Mouse (Mus musculus) hematopoietic stem cell, adult 5-6 weeks (primary cell): ENCODE results near the gene Snap29. TPM values are rescaled to one million over a fixed set of nuclear protein-coding genes. Genes with fewer than 3 reads are reported as not detected.

Experiments
- ATAC-seq, 2 experiments: fragments of 125-278 bp in 1 of 2; replicated peaks in 1 of 2; 2 replicates each; pipeline ENCODE4 v1.8.0; 2016 to 2017; ENCODE audit warnings: inconsistent platforms in 2 of 2, mild to moderate bottlenecking in 2 of 2, moderate number of reproducible peaks in 2 of 2, low read depth in 1 of 2, moderate TSS enrichment in 1 of 2; ENCODE audit not compliant: low FRiP score in 2 of 2, poor library complexity in 2 of 2, severe bottlenecking in 2 of 2, insufficient read depth in 1 of 2, low TSS enrichment in 1 of 2
- total RNA-seq: library from RNA; stranded (forward); fragments of 172-1452, 232-1000 nt; gene quantifications from 2 replicates; pipeline ENCODE4 v1.2.3, GENCODE M21; 2017

The Snap29 gene
- 19.8 and 23.1 TPM in 2 replicates for total RNA-seq

- peak; percentile 97 for ATAC-seq
Measured at GRCm38 (mm10) chr16:17405736-17406443, at the start of gene Snap29, which contains the start of gene Pi4ka. Gene Snap29 (plus strand): TSS chr16:17405986. Gene Pi4ka (minus strand): TSS chr16:17406314.

- ATAC-seq: no peak
Measured at GRCm38 (mm10) chr16:17356031-17356430, 49.8 kb upstream of the Snap29 start.

GRCm38 (mm10) chr16:17358787-17359186, 47.0 kb upstream of the Snap29 start:
- no peak for ATAC-seq

- no peak for ATAC-seq
Measured at GRCm38 (mm10) chr16:17382306-17382705, 23.5 kb upstream of the Snap29 start.

- ATAC-seq: no peak
Measured at GRCm38 (mm10) chr16:17383594-17384326, 22.0 kb upstream of the Snap29 start.

- no peak for ATAC-seq
Measured at GRCm38 (mm10) chr16:17392784-17393183, 13.0 kb upstream of the Snap29 start.

GRCm38 (mm10) chr16:17402855-17403254, 2.9 kb upstream of the Snap29 start:
- no peak; a peak in 1 of 4 replicates for ATAC-seq

GRCm38 (mm10) chr16:17405271-17405696, 502 bp upstream of the Snap29 start:
- ATAC-seq: peak; percentile 24 to 46; a peak in 3 of 4 replicates

- ATAC-seq: no peak
Measured at GRCm38 (mm10) chr16:17406512-17407231, 886 bp downstream of the Snap29 start.

- ATAC-seq: no peak
Measured at GRCm38 (mm10) chr16:17409046-17409445, 3.3 kb downstream of the Snap29 start.

- ATAC-seq: no peak
Measured at GRCm38 (mm10) chr16:17410209-17410608, 4.4 kb downstream of the Snap29 start.

- no peak for ATAC-seq
Measured at GRCm38 (mm10) chr16:17423021-17423420, 17.2 kb downstream of the Snap29 start.

GRCm38 (mm10) chr16:17432576-17432975, 26.8 kb downstream of the Snap29 start:
- 0 out of 4 replicates have a peak, but pooled peaks of 1 of the 2 experiments have one; percentile 37 for ATAC-seq

GRCm38 (mm10) chr16:17451541-17452372, 46.0 kb downstream of the Snap29 start, which contains the start of gene Crkl:
Gene Crkl (plus strand): TSS chr16:17451987.
- peak; percentile 91 to 94 for ATAC-seq

- peak; percentile 13 to 18; a peak in 2 of 4 replicates for ATAC-seq
Measured at GRCm38 (mm10) chr16:17452373-17452715, 46.6 kb downstream of the Snap29 start.

- no peak for ATAC-seq
Measured at GRCm38 (mm10) chr16:17456901-17457300, 51.1 kb downstream of the Snap29 start.

- peak; percentile 74 to 78 for ATAC-seq
Measured at GRCm38 (mm10) chr16:17460254-17460653, 54.5 kb downstream of the Snap29 start.
